Mouse (Mus musculus) kidney, postnatal 10 days (tissue): ENCODE data around the gene Plcb1.

Experiments
- DNase-seq: peaks from one replicate; pipeline ENCODE4 v3.0.0; 2021; ENCODE audit warnings: mixed read lengths

Plcb1 gene

DNA sequence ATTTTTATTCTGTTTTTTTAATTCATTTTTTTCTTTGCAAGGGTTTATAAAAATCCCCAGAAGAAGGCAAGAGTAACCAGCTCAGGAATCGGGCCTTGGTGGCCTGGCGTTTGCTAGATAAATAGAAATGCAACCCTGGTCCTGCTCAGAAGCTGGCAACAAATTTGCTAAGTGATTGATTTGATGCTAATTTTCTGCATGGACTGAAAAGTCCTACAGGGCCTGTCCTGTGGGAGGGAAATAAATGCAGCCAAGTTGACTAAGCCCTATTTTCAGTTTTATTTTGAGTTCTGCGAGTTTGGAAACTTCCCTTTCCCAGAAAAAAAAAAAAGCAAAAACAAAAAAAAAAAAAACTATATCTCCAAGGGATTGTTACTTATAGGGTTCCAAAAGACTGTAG is 433.5 kb downstream of the Plcb1 start:
- DNase-seq: no peak

DNA sequence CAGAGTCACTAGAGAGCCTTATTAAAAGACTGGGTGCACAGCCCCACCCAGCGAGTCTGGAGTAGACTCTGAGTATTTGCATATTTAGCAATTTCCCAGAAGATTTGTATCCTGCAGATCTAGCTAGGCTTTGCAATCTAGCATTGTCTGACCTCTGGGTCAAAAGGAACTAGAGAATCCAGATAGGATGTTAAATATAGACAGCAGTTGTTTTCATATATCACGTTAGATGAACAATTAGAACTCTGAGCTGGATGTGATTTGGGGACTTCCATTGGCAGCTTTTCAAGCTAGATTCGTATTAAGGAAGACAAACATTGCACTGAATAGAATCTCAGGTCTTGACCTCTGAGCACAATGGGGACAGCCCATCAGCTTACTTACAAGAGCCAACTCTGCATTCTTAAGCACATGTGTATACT is 439.7 kb downstream of the Plcb1 start:
- peak; percentile 44 for DNase-seq

DNA sequence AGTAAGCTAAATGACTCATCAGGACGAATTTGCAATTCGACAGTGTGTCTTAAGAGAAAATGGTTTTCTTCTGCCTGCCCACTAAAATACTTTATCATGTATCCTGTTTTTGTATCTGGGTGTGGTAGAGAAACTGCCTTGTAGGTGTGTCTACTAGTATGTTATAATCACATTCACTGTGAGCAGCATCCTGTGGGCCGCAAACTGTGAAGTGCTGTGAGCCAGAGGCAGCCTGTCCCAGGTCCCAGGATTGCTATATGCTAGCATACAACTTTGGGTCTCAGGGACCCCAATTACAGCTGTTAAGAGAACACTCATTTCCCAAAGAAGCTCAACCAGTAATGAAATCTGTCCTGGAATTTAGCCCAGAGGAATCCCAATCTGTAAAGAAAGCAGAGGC is 444.4 kb downstream of the Plcb1 start:
- DNase-seq: no peak

DNA sequence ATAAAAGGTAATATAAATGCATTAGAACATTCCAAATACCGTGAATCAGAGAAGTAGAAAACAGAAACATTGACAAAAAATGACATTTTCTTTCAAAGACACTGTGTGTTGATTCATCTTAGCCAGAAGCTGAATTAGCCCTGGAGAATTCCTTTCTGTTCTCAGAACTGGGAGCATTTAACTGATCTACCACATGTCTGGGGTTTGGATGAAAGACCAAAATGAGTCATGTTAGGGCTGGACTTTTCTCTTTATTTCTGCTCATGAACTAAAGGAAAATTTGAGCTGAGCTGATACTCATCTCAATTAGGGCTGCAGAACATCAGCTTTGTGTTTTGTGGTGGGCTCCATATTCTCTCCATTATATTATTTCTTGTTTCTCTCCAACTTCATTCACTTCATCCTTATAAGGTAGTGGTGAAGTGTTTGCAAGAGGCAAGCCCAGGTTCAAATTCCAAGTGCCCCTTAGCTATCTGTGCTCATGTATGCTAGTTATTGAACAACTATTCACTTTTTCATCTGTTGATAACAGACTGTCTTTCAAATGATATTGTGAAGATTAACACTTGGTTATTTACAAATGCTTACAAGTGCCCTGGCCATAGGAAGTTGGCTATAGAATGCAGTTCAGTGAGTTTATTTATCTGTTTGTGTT is 456.9 kb downstream of the Plcb1 start:
- no peak for DNase-seq

DNA sequence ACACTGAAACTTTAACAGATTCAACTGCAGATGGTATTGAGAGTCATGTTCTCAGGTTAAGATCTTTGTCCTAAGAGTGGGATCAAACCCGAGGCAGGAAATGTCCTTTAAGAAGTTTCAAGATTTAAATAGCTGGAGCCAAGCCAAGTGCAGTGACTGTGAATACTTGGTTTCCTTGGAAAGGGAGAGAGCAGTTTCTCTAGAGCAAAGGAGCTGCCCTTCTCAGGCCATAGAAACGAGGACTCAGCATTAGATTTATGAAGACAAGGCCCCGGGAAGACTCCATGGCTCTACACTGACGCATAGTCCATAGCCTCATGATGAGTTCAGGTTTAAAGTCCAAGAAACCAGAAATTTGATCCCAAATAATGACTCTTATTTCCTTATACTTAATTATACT is 457.9 kb downstream of the Plcb1 start:
- no peak for DNase-seq

DNA sequence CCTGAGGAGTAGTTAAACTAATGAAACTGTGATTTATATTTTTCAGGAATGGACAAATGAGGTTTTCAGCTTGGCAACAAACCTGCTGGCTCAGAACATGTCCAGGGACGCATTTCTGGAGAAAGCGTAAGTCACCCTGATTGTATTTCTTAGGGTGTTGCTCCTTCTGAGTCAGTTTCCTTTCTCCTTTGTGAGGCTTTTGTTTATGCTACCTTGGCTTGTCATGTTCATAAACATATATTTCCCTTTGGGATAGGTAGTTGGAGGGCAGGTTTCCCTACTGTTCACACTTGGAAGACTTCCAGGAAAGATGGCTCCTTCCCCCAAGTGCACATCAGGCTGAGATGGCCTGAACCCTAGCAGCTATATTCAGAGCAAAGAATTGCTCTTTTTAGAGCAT is 464.1 kb downstream of the Plcb1 start:
- no peak for DNase-seq

DNA sequence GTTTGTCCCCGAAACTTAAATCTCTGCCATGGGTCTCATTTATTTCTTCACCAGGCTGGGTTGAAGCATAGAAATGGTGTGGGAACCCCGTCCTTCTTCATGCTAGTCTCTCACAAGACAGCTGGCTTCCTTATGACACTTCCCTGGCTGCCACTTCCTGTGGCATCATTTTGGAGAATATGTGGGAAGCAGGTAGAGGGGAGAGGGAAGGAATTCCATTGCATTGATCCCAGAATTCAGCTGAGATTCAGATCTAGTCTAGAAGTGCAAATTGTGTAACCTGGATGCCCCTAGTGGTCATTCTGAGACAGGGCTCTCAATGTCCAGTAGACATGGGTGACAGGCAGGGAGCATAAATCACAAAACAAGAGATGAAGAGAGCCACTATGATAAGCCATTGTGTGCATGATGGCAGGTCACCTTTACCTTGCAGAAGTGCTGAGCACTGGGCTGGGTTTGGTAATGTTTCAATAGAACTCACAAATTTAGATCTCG is 466.0 kb downstream of the Plcb1 start:
- DNase-seq: no peak

DNA sequence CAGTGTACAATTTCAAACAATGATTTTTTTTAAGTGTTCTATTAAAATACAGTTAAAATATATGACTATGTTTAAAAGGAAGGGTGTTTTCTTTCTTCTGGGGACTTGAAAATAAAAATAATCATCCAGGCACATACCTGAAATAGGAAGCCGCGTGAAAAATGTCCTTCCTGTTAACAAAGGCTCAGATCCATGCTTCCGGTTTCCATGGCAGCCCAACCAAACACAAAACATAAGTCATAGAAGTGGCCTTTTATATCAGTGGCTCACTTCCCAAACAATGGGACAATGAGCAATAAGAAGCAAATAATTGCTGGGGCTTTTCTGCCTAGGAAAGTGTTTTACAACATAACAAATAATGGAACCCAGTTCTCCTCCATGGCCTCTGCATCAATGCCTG is 473.3 kb downstream of the Plcb1 start:
- peak; percentile 63 for DNase-seq

DNA sequence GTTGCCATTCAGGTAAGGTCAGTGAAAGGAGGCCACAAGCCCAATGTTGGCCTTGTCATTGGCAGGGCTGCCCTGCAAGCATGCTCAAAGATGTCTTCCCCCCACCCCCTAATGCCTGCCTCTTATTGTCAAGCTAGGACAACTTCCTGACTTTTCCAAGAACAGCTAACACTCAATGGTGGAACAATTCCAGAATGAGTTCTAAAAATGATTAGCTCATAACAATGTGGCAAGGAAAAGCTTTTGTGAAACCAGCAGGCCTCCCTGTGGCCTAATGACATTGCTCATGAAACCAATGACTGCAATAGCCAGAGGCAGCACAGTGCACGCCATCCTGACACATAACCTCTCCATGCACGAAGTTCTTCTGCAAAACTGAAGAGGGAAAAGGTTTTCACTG is 478.1 kb downstream of the Plcb1 start:
- DNase-seq: no peak

DNA sequence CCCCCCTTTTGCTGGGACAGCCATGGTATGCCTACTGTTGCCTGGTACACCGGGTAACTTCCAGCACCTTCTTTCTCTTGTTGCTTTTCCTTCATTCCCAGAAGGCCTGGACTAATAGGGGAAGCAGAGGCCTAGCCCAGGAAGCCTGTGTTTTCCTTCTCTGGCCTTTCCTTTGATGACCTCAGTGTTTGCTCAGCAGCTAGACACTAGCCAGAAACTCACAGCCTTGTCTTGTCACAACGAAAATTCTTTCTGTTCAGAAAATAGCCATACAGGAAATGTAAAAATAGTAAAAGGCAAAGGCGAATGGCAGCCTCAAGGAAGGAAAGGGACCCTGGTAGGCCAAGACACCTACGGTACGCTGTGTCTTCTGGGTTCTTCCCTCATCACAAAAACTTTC is 489.1 kb downstream of the Plcb1 start:
- DNase-seq: peak; percentile 31

DNA sequence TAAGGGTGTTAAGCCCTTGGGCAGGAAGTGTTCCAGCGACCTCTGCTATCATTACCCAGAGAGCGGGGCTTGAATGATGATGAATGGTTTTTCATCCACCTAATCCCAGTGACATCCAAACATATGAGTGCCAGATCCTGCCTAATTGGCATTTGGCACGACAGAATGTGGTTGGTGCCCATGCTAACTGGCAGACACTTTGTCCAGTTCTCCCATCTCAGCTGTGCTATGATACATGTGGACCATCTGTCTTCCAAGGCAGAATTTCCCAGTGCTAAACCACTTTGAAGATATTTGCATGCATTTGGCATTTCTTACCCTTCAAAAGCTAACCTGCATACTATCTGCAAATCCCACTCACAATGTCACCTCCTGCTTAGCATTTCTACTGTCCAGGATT is 492.6 kb downstream of the Plcb1 start:
- DNase-seq: no peak

DNA sequence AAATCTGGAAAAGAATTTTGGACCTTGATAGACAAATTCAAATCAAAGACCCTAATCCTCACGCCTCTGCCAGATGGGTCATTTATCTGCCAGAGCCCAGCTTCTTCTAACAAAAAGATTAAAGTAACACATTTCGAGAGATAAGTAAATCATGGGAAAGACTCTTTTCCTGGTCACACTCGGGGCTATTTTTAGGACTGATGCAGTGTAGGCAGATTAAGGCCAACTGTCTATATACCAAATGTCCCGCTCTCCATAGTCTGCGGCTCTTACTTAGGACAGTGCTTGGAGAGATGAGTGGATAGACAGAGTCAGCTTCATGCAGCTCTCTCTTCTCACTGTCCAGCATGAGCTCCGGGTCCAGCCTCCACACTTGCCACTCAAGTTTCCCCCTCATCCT is 493.2 kb downstream of the Plcb1 start:
- DNase-seq: no peak

DNA sequence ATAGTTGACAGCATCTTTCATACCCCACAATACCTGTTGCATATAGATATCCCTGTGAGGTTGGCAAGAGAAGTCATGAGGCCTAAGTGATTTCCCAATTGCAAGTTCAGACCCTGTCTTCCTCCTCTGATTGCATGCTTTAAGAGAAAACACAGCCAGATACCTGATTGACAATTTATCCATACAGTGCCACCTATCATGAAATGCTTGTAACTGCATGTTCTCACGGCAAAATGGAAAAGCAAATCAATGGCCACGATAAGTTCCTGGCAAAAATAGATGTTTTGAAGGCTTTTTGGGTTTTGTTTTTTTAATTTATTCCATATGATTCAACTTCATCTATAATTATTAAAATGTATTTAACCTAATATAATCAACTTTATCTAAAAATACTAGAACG is 497.9 kb downstream of the Plcb1 start:
- DNase-seq: no peak

DNA sequence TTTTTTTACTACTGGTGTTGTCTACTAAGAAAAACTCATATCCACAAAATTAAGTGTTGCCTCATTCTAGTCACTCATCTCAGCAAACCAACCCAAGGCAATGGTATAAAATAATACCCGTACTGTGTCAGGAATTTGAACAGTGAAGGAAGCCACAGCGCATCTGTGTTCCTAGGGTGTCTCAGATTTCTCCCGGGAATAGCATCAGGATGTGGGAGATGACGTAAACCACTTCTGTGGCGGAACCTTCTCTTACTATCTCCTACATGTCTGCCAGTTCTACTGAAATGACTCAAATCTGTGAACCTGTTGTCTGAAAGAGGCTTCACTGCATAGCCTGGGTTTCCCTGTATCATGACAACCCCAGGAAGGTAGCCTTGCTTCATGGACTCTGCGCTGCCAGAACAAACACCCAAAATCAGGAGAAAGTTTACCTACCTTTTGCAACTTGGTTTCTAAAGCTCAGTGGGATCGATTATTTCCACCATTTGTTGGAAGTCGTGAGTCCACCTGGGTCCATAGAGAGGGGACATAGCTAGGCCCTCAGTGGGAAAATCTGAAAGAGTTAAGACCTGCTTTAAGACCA is 510.4 kb downstream of the Plcb1 start:
- no peak for DNase-seq

DNA sequence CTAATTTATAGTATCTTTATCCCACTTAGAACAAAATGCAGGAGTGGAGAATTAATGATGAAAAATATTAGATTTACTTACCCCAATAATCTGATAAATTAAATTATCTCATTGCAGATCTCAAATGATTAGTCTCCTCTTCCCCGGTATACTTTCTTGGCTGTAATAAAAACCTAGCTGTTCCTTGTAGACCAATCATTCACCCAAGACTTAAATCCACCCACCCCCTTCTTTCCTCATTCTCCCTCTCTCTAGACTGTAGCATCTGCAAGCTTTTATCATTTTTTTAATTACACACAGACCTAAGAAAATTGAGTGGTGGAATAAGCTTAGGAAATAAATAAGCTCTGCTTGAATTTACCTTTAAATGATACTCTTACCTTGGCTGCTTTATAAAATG is 514.6 kb downstream of the Plcb1 start:
- no peak for DNase-seq

DNA sequence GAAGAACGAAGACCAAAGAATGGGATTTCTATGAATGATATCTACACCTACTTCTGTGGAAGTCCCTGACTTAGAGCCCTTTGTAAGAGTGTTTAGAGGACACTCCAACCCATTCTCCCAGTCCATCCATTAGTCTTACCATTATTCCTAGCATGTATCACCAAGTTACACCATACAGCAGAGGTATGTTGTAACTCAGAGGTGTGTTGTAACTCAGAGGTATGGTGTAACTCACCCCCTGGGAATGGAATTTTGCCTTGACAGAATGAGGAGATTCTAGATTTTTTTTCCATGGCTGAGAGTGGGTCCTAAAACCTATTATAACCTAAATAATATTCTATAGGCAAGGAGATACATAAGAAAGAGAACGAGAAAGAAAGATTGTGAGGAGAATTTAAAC is 516.6 kb downstream of the Plcb1 start:
- DNase-seq: no peak

DNA sequence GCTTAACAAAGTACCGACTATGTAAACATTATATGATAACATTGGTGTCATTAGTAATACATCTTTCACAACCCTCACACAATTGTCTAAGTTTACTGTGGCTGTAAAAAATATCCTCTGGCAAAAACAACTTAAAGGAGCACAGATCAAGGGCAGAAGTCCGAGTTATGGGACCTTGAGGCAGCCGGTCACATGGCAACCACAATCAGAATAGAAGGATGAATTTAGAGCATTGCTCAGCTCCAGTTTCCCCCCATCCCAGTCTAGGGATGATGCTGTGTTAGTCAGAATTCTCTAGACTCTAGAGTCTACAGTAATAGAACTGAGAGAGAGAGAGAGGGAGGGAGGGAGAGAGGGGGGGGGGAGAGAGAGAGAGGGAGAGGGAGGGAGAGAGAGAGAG is 519.3 kb downstream of the Plcb1 start:
- no peak for DNase-seq

DNA sequence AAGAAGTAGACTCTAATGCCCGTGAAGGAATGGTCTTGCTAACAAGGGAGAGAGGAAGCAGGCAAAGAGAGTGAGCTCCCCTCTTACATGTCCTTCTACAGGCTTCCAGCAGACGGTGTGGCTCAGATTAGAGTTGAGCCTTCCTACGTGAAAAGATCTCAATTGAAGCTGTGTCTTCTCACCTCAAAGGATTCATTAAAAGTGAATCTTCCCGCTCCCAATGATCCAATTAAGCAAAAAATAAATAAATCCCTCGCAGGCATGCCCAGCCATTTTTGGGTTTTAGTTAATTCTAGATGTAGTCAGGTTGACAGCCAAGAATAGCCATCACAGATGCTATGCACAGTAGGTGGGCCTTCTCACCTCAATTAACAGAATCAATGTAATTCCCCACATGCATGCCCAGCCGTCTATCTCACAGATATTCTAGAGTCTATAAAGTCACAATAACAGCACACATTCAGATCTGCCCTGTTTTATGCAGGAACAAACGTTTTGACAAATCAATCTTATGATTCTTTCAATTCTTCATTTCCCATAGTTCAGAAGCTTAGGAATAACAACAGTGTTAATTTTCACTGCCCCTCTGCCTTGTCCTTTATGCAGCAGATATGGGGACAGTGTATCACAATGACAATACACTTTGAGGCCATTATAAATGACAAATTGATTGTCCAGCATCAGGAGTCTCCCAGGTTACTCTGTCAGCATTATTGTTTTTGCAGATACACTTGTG is 520.0 kb downstream of the Plcb1 start:
- DNase-seq: no peak

DNA sequence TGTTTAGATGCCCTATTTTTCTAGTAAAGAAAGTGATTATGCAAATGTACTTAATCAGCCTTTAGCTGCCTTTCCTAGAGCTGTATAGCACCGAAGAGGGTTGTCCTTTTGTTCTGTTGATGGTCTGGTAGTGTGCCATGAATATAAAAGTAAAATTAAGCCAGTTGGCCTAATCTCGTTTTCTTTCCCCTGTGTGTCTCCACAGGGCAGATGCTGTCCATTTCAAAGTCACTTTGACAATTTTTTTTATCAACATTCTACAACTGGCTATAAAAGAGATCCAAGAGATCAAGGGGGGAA is 520.6 kb downstream of the Plcb1 start:
- no peak for DNase-seq

DNA sequence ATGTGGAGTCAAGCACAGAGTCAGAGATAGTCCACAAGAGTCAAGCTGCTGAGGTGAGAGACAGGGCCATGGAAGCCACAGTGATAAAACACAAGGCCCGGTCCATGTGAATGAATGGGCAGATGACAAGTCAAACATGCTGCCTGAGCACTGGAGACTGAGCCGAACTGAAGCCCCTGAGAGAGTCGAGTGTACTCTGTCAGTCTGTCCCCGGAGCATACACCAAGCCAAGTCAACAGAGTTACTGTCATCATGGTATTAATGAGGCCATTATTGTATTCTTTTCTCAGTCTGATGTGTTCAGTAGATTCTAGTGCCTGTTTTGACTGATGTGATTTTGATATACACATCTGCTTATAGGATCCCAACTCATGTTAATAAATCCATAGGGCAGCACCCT is 521.9 kb downstream of the Plcb1 start:
- DNase-seq: no peak

DNA sequence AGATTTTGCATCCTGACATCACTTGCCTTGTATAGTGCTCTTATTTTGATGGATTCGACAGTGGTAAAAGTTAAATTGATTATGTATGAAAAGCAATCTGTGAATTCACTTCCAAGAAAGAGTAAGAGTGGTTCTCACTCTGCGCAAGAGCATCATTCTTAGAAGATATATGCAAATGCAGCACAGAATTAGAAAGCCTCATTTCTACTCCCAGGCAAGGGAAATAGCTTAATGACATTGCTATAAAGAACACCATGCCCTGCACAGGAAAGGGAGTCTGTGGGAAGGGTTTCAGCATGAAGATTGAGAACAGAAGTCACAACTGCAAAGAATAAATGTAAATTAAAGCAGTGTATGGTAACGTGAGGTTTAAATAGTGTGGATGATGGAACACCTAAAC is 530.1 kb downstream of the Plcb1 start:
- no peak for DNase-seq

DNA sequence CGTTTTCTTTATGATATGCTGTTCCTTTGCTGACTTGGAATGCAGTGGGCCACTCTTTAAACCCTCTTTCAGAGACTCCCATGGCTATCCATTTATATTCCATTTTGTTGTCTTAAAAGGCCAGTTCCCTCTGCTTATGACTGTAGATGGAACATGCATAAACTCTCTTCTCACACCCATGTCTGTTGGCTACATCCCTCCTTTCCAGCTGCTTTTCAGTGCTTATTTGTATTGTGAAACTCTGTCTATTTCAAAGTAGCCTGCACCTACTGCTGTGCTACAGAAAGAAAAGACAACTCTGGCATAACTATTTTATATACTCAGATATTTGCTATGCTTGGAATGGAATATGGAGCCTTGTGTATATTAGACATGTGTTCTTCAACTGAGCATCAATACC is 532.3 kb downstream of the Plcb1 start:
- DNase-seq: no peak

DNA sequence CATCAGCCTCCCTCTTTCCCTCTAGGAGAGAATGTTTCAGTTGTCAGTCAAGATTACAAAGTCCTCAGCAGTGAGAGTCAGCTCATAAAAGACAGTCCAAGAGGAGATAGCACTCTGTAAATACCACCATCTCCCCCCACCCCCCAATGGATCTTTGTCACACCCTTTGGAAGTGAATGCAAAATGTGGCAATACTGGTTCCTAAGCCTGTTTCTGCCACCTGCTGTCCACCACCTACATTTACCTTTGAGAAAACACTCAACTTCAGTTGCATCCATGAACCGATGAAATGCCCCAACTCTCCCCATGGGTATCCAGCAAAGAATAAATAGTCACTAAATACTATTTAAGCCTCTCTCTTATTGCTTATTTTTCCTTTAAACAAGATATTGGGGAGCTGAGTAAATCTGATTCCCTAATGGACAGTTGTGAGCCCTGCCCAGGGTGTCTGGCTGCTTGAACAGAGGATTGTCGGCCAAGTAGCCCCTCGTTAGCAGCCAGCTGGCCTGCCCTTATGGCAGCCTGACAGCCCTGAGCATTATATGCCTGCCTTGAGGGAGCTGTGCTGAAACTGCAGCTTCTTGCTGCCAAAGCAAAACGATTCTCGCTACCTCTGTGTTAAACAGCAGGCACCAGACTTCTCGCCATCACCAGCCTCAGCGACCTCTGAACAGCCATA is 537.5 kb downstream of the Plcb1 start:
- DNase-seq: no peak

DNA sequence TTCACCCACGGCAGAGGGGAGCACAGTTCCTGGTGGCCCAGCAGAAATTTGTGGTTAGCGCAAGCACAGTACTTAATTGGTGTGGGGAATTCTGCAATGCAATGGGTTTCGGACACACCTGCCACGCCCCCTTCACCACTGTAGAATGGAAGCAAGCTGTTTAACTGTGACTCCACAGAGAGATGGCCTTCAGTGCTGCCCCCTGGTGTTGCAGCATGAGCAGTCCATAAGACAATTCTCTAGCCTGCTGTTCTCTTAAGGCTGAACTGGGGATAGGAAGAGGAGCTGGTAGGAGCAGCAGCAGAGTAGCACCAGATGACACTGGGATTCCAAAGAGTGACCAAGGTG is 538.1 kb downstream of the Plcb1 start:
- DNase-seq: peak; percentile 91
